ENCODE assay signal across 8 mouse cellular contexts in the genomic region with DNA sequence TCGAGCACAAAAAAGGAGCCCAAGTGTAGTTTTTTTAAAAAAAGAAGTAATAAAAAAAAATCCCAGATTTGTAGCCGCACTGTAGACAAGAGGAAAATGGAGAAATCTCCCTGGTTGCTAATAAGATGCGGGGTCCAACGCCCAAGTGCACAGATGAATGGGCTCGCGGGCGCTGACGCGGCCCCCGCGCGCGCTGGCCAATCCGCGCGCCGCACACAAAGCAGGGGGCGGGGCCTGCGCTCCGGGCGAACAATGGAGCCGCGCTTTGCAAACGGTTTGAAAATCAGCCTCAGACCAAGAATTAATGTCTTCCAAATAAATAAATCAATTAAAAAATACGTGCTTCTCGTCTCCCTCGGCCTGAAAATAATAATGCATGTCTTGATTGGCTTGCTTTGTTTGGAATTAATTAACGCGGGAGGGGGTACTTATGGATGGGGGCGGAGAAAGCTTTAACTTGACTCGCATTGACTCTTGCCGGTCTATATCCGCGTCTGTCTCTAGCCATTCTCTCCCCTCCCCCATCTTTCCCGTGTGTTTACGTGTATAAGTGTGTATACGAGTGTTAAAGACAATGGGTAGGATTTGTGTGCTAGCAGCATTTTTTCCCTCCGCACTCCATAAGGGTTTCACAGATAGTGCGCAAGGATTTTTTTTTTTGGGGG. TPM values are rescaled to one million over a fixed set of nuclear protein-coding genes. Genes with fewer than 3 reads are reported as not detected.
DNase-seq lines count a peak whose midpoint lies in the region; ATAC-seq and TF ChIP-seq lines count a peak whose summit lies in the region.

A gene (minus strand): TSS at position 143 of the 665 bp plus-strand sequence.

- peak within 1 kb of the TSS; percentile 77 for H3K4me2 ChIP-seq in forebrain, embryonic 16.5 days (ENCODE audit: low read length)
- peak within 1 kb of the TSS; percentile 90 for H3K4me2 ChIP-seq in liver, postnatal 0 days (ENCODE audit: low read depth, low read length)
- H3K4me2 ChIP-seq in neural tube, embryonic 14.5 days (ENCODE audit: low read depth, low read length): peak within 1 kb of the TSS; percentile 53

- no peak for TF ChIP-seq EP300 in ES-Bruce4 (IDR thresholded peaks at IDR 0.05; ENCODE audit: insufficient read depth, low read depth, low read length)
- TF ChIP-seq EP300 in liver, postnatal 0 days (IDR thresholded peaks at IDR 0.05; ENCODE audit: low read depth): no peak

- intact Hi-C loops in heart, postnatal 25 days (cut with DNase I): loop anchor here (5.0 kb wide), 7 partner anchors 127 to 1413 kb away; no protein-coding TSS in a partner anchor

- H3K27me3 ChIP-seq in ES-Bruce4 (ENCODE audit: control insufficient read depth, insufficient read depth, low read length, poor library complexity, severe bottlenecking): no peaks in the 10 kb centered on the region
- H3K27me3 ChIP-seq in forebrain, embryonic 16.5 days (replicated peaks; ENCODE audit: control insufficient read depth, insufficient read depth, low read length): no peaks in the 10 kb centered on the region
- no peaks in the 10 kb centered on the region for H3K27me3 ChIP-seq in liver, postnatal 0 days (ENCODE audit: insufficient read depth, low read length)
- H3K27me3 ChIP-seq in neural tube, embryonic 14.5 days (ENCODE audit: control insufficient read depth, insufficient read depth, low read length): no peaks in the 10 kb centered on the region
- no peaks in the 10 kb centered on the region for H3K27me3 ChIP-seq in testis, adult 2 months (ENCODE audit: control insufficient read depth, insufficient read depth, low read length)

- peaks cover 7% of the 10 kb centered on the region for H3K36me3 ChIP-seq in ES-Bruce4 (ENCODE audit: control insufficient read depth, insufficient read depth, low read length, poor library complexity, severe bottlenecking)
- 0 out of 2 replicates have a peak, but pooled peaks cover 3% of the 10 kb centered on the region for H3K36me3 ChIP-seq in forebrain, embryonic 16.5 days (ENCODE audit: control insufficient read depth, insufficient read depth)
- no peaks in the 10 kb centered on the region for H3K36me3 ChIP-seq in liver, postnatal 0 days (replicated peaks; ENCODE audit: insufficient read depth, low read length)
- H3K36me3 ChIP-seq in neural tube, embryonic 14.5 days (ENCODE audit: control insufficient read depth, insufficient read depth, low read length): peaks cover 16% of the 10 kb centered on the region
- H3K36me3 ChIP-seq in testis, adult 2 months (ENCODE audit: control insufficient read depth, insufficient read depth, low read length): no peaks in the 10 kb centered on the region

- no peak for TF ChIP-seq POLR2A in ES-Bruce4 (IDR thresholded peaks at IDR 0.05; ENCODE audit: insufficient read depth, low read length)
- TF ChIP-seq POLR2A in testis, adult 2 months (IDR thresholded peaks at IDR 0.05; ENCODE audit: control insufficient read depth, low read depth, low read length): peak; percentile 53

- ATAC-seq in forebrain, embryonic 16.5 days: peak; percentile 60
- peak; percentile 44 for ATAC-seq in liver, postnatal 0 days
- ATAC-seq in neural tube, embryonic 14.5 days (ENCODE audit: low read depth): peak; percentile 68

- peak within 1 kb of the TSS; percentile 99 for H3K9ac ChIP-seq in ES-Bruce4 (ENCODE audit: low read depth, poor library complexity, severe bottlenecking)
- H3K9ac ChIP-seq in forebrain, embryonic 16.5 days (replicated peaks; ENCODE audit: low read depth, low read length): peak within 1 kb of the TSS; percentile 93
- peak within 1 kb of the TSS; percentile 87 for H3K9ac ChIP-seq in liver, postnatal 0 days (replicated peaks)
- peak within 1 kb of the TSS; percentile 99 for H3K9ac ChIP-seq in neural tube, embryonic 14.5 days (replicated peaks; ENCODE audit: low read depth, low read length)

- H3K4me1 ChIP-seq in ES-Bruce4 (ENCODE audit: control insufficient read depth, insufficient read depth, low read length): no peaks in the 10 kb centered on the region
- peaks cover 13% of the 10 kb centered on the region for H3K4me1 ChIP-seq in forebrain, embryonic 16.5 days (replicated peaks; ENCODE audit: control insufficient read depth, insufficient read depth, low read length)
- no peaks in the 10 kb centered on the region for H3K4me1 ChIP-seq in liver, postnatal 0 days (ENCODE audit: insufficient read depth)
- peaks cover 6% of the 10 kb centered on the region; the same call in 1 of the 2 replicates for H3K4me1 ChIP-seq in neural tube, embryonic 14.5 days (ENCODE audit: control insufficient read depth, insufficient read depth, low read length)
- peaks cover 25% of the 10 kb centered on the region for H3K4me1 ChIP-seq in testis, adult 2 months (ENCODE audit: control insufficient read depth, insufficient read depth, low read length)

- TF ChIP-seq CTCF in ES-Bruce4 (IDR thresholded peaks at IDR 0.05; ENCODE audit: low read depth, low read length): no peak
- no peak for TF ChIP-seq CTCF in liver, postnatal 0 days (IDR thresholded peaks at IDR 0.05; ENCODE audit: low read depth)
- TF ChIP-seq CTCF in testis, adult 2 months (IDR thresholded peaks at IDR 0.05; ENCODE audit: control insufficient read depth, insufficient read depth, insufficient replicate concordance, low read depth, low read length): no peak

- 0% methylated on average over 39 of the region's 39 CpGs for whole genome bisulfite sequencing in forebrain, embryonic 16.5 days
- WGBS in liver, postnatal 0 days (ENCODE audit: insufficient replicate concordance): under 1% methylated on average over 39 of the region's 39 CpGs
- WGBS in neural tube, embryonic 14.5 days: under 1% methylated on average over 39 of the region's 39 CpGs

- no peak within 1 kb of the TSS; the same call in 1 of the 2 replicates for H3K27ac ChIP-seq in ES-Bruce4 (ENCODE audit: insufficient read depth, low read length)
- peak within 1 kb of the TSS; percentile 99 for H3K27ac ChIP-seq in forebrain, embryonic 16.5 days (ENCODE audit: low read length)
- H3K27ac ChIP-seq in liver, postnatal 0 days (ENCODE audit: low read depth): peak within 1 kb of the TSS; percentile 92
- H3K27ac ChIP-seq in neural tube, embryonic 14.5 days (ENCODE audit: low read depth, low read length): peak within 1 kb of the TSS; percentile 100
- peak within 1 kb of the TSS; percentile 82 for H3K27ac ChIP-seq in testis, adult 2 months (ENCODE audit: control insufficient read depth, insufficient read depth, low read depth, low read length)

- peak within 1 kb of the TSS; percentile 85 for H3K4me3 ChIP-seq in ES-Bruce4 (ENCODE audit: low read depth, low read length)
- peak within 1 kb of the TSS; percentile 64 for H3K4me3 ChIP-seq in forebrain, embryonic 16.5 days (replicated peaks; ENCODE audit: low read length)
- H3K4me3 ChIP-seq in liver, postnatal 0 days (ENCODE audit: low read depth, low read length): peak within 1 kb of the TSS; percentile 76
- peak within 1 kb of the TSS; percentile 84 for H3K4me3 ChIP-seq in neural tube, embryonic 14.5 days (ENCODE audit: low read depth, low read length)
- peak within 1 kb of the TSS; percentile 79 for H3K4me3 ChIP-seq in testis, adult 2 months (ENCODE audit: control insufficient read depth, low read depth, low read length)

- no peaks in the 10 kb centered on the region for H3K9me3 ChIP-seq in ES-Bruce4 (replicated peaks; ENCODE audit: control insufficient read depth, insufficient read depth, low read length, poor library complexity, severe bottlenecking)
- no peaks in the 10 kb centered on the region for H3K9me3 ChIP-seq in forebrain, embryonic 16.5 days (ENCODE audit: control insufficient read depth, low read length)
- H3K9me3 ChIP-seq in liver, postnatal 0 days (ENCODE audit: low read length): no peaks in the 10 kb centered on the region
- H3K9me3 ChIP-seq in neural tube, embryonic 14.5 days (ENCODE audit: control insufficient read depth, low read length): no peaks in the 10 kb centered on the region

- DNase-seq in c-Kit-positive CD71-positive TER-119-positive erythroid progenitor cells, embryonic 14.5 days (ENCODE audit: low spot score): peak; percentile 60
- peak; percentile 77 for DNase-seq in heart, postnatal 25 days (ENCODE audit: low spot score)
- DNase-seq in layer of hippocampus, adult 11-12 months (ENCODE audit: low spot score): peak; percentile 91
- peak; percentile 85 for DNase-seq in liver, postnatal 0 days

RNA-seq across cellular contexts. Expression of the gene that starts here (rescaled TPM):
- polyA plus RNA-seq in ES-Bruce4 (2011; ENCODE audit: insufficient read depth, insufficient read length, low read depth, missing spikeins): 85.0 and 87.0 TPM in 2 replicates
- 178 and 197 TPM in 2 replicates for polyA plus RNA-seq in forebrain, embryonic 16.5 days (2015; fragmentation: Nextera tagmentation; extraction: Ambion mirVana)
- total RNA-seq in heart, postnatal 25 days (2021): 10 to 100 TPM; 47.8 to 49.3 TPM
- 24.8 and 25.3 TPM in 2 replicates for polyA plus RNA-seq in liver, postnatal 0 days (2015; fragmentation: Nextera tagmentation; extraction: Ambion mirVana)
- polyA plus RNA-seq in neural tube, embryonic 14.5 days (2014; fragmentation: Nextera tagmentation; extraction: Ambion mirVana): 303 and 307 TPM in 2 replicates
- polyA plus RNA-seq in testis, adult 2 months (2012; rRNA removed): 4.1 and 4.6 TPM in 2 replicates
